Mouse (Mus musculus) hematopoietic stem cell, adult 5-6 weeks (primary cell): Measurements from ENCODE around the gene Prc1. TPM values are rescaled to one million over a fixed set of nuclear protein-coding genes. Genes with fewer than 3 reads are reported as not detected.

Experiments
- ATAC-seq, 2 experiments: fragments of 125-278 bp in 1 of 2; replicated peaks in 1 of 2; 2 replicates each; pipeline ENCODE4 v1.8.0; 2016 to 2017; ENCODE audit warnings: inconsistent platforms in 2 of 2, mild to moderate bottlenecking in 2 of 2, moderate number of reproducible peaks in 2 of 2, low read depth in 1 of 2, moderate TSS enrichment in 1 of 2; ENCODE audit not compliant: low FRiP score in 2 of 2, poor library complexity in 2 of 2, severe bottlenecking in 2 of 2, insufficient read depth in 1 of 2, low TSS enrichment in 1 of 2
- total RNA-seq: library from RNA; stranded (forward); fragments of 172-1452, 232-1000 nt; gene quantifications from 2 replicates; pipeline ENCODE4 v1.2.3, GENCODE M21; 2017

The Prc1 gene
- total RNA-seq, 1 experiment from 2014 or later, result 145 TPM

- ATAC-seq, result no peak
Measured at GRCm38 (mm10) chr7:80346830-80347229, 52.6 kb downstream of the Prc1 start.

GRCm38 (mm10) chr7:80347670-80348586, 53.7 kb downstream of the Prc1 start:
- no peak for ATAC-seq

- no peak for ATAC-seq
Measured at GRCm38 (mm10) chr7:80350808-80351207, 56.6 kb downstream of the Prc1 start.

GRCm38 (mm10) chr7:80352920-80353319, 58.7 kb downstream of the Prc1 start:
- no peak for ATAC-seq

GRCm38 (mm10) chr7:80356351-80356750, 62.1 kb downstream of the Prc1 start:
- ATAC-seq, result no peak

GRCm38 (mm10) chr7:80357156-80357555, 62.9 kb downstream of the Prc1 start:
- ATAC-seq, result no peak

- ATAC-seq, result no peak
Measured at GRCm38 (mm10) chr7:80358039-80358438, 63.8 kb downstream of the Prc1 start.

- no peak for ATAC-seq
Measured at GRCm38 (mm10) chr7:80360435-80360834, 66.2 kb downstream of the Prc1 start.

- no peak for ATAC-seq
Measured at GRCm38 (mm10) chr7:80365759-80366158, 71.5 kb downstream of the Prc1 start.

Other genes with a start within 250 kb of the Prc1 start
- 180 and 242 TPM in 2 replicates for gene Idh2, start 179.1 kb upstream of the Prc1 start, total RNA-seq
- gene Sema4b, start 107.6 kb upstream of the Prc1 start, total RNA-seq, result 9.2 and 11.4 TPM in 2 replicates
- gene Cib1, start 61.6 kb upstream of the Prc1 start, total RNA-seq, result 28.0 and 29.3 TPM in 2 replicates
- gene Gdpgp1, start 61.6 kb upstream of the Prc1 start, total RNA-seq, result 3.0 and 3.1 TPM in 2 replicates
- 0.81 TPM in 1 of 2 replicates, not detected in the other for gene Ttll13, start 48.1 kb upstream of the Prc1 start, total RNA-seq
- gene Ngrn, start 33.2 kb upstream of the Prc1 start, total RNA-seq, result 30.3 and 36.3 TPM in 2 replicates
- 27.2 and 36.7 TPM in 2 replicates for gene Vps33b, start 24.8 kb upstream of the Prc1 start, total RNA-seq
- 11.0 and 23.2 TPM in 2 replicates for gene Rccd1, start 30.0 kb downstream of the Prc1 start, total RNA-seq
- 14.4 and 24.5 TPM in 2 replicates for gene Unc45a, start 46.6 kb downstream of the Prc1 start, total RNA-seq
- 23.5 and 29.5 TPM in 2 replicates for gene Hddc3, start 48.7 kb downstream of the Prc1 start, total RNA-seq
- 61.0 and 65.0 TPM in 2 replicates for gene Man2a2, start 76.9 kb downstream of the Prc1 start, total RNA-seq
- gene Fes, start 93.5 kb downstream of the Prc1 start, total RNA-seq, result 52.5 and 84.0 TPM in 2 replicates
- gene Furin, start 111.0 kb downstream of the Prc1 start, total RNA-seq, result 11.7 and 14.1 TPM in 2 replicates
- 37.0 and 37.3 TPM in 2 replicates for gene Blm, start 240.7 kb downstream of the Prc1 start, total RNA-seq